Mouse (Mus musculus) E14TG2a.4 (cell line): ENCODE measurements at regions not wholly inside any gene's neighbourhood (a gene's known extent, or its start where the extent isn't known, plus 50 kb on each side); places are given as distances from the start of the nearest gene placed in this dataset.

Source experiments
- H3K27me3 ChIP-seq: 2 replicates; pipeline ENCODE4 v1.6.1; 2014; ENCODE audit warnings: low read length, control low read depth; ENCODE audit not compliant: insufficient read depth
- H3K36me3 ChIP-seq: 2 replicates; pipeline ENCODE4 v1.6.1; 2014; ENCODE audit warnings: low read length, control low read depth; ENCODE audit not compliant: insufficient read depth
- H3K4me1 ChIP-seq: replicated peaks from 2 replicates; pipeline ENCODE4 v1.6.1; 2014; ENCODE audit warnings: low read depth, low read length, control low read depth
- H3K4me3 ChIP-seq: replicated peaks from 2 replicates; pipeline ENCODE4 v1.5.1; 2014; ENCODE audit warnings: mild to moderate bottlenecking, low read length
- H3K9me3 ChIP-seq: 2 replicates; pipeline ENCODE4 v1.6.1; 2014; ENCODE audit warnings: low read length, control low read depth
- CTCF ChIP-seq: conservative IDR thresholded peaks from 2 replicates; pipeline ENCODE4 v1.5.1; 2014; ENCODE audit warnings: low read length
- NANOG ChIP-seq: IDR thresholded peaks from 2 replicates; pipeline ENCODE4 v1.6.1; 2014; ENCODE audit warnings: borderline replicate concordance, low read length, mixed read lengths
- POU5F1 ChIP-seq: IDR thresholded peaks from 2 replicates; pipeline ENCODE4 v1.6.1; 2014; ENCODE audit warnings: low read length, borderline replicate concordance

DNA sequence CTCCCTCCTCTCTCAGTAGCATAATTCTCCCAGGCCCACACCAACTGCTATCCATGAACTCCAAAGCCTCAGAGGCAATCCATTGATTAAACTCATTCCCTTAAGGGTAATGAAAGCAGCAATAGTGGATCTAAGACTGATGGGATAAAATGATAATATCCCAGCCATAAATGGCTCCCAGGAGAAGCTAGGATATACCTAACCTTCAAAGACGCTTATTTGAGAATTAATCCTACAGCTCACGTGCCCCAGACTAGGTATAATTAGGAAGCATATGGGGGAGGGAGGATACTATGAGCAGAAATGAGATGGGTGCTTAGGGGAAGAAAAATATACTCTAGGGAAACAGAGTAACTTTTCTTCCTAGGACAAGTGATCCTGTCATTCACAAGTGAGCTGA lies 52.8 kb upstream of the Rnf32 start:
- 0 out of 2 replicates have a peak, but pooled peaks cover 2% of the 10 kb centered on the region for H3K4me1 ChIP-seq
- no peaks in the 10 kb centered on the region for H3K27me3 ChIP-seq
- H3K4me3 ChIP-seq, result no peak overlapping the region
- no peaks in the 10 kb centered on the region for H3K9me3 ChIP-seq
- H3K36me3 ChIP-seq, result no peaks in the 10 kb centered on the region
- TF ChIP-seq CTCF (no peak), NANOG (no peak), POU5F1 (no peak)

- TF ChIP-seq POU5F1, result no peak
- no peak for TF ChIP-seq NANOG
- TF ChIP-seq CTCF, result no peak
- Histone ChIP-seq H3K27me3 (no peaks in the 10 kb centered on the region), H3K4me3 (no peak overlapping the region), H3K36me3 (no peaks in the 10 kb centered on the region), H3K4me1 (0 out of 2 replicates have a peak, but pooled peaks cover 3% of the 10 kb centered on the region), H3K9me3 (no peaks in the 10 kb centered on the region)
Measured at GRCm38 (mm10) chr5:29142502-29142901, 53.3 kb upstream of the Rnf32 start.

DNA sequence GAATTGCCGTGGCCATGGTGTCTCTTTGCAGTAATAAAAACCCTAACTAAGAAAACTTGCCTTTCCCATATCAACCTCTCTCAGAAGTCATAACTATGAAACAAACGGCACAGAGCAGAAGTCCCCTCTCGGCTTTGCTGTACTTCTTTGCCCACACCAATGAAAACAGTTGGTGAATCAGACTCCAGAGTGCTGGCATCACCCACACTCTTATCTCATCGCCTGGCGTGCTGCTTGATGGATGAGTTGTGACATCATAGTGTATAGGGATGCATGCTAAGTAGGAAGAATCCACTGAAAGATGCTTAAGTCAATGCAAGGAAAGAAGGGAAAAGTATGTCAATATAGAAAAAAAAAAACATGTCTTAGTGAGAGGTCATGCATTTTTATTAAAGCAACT lies 58.3 kb upstream of the Rnf32 start:
- no peaks in the 10 kb centered on the region for H3K36me3 ChIP-seq
- H3K4me3 ChIP-seq, result no peak overlapping the region
- TF ChIP-seq POU5F1 (no peak), CTCF (no peak), NANOG (no peak)
- peaks cover 18% of the 10 kb centered on the region for H3K4me1 ChIP-seq
- no peaks in the 10 kb centered on the region for H3K27me3 ChIP-seq
- H3K9me3 ChIP-seq, result peaks cover 4% of the 10 kb centered on the region; the same call in 1 of the 2 replicates

DNA sequence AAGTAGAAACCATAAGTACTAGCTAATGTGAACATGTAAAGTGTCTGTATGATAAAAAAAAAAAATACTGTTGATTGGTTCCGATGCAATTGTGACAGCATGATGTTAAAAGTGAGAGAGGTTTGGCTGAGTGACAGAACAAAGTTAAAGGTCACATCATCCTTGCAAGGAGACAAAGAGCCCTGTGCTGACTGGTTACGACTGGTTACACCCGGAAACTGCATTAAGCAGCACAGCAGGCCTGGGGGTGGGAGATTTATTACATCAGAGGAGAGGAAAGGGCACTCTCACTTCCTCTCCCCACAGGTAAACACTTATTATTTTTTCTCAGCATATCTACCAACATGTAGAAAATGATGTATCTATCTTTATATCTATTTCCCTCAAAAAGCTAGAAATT lies 63.5 kb upstream of the Rnf32 start:
- Histone ChIP-seq H3K4me1 (peaks cover 22% of the 10 kb centered on the region), H3K9me3 (peaks cover 6% of the 10 kb centered on the region; the same call in 1 of the 2 replicates), H3K4me3 (no peak overlapping the region), H3K36me3 (no peaks in the 10 kb centered on the region), H3K27me3 (no peaks in the 10 kb centered on the region)
- TF ChIP-seq POU5F1, result no peak
- no peak for TF ChIP-seq CTCF
- TF ChIP-seq NANOG, result no peak

DNA sequence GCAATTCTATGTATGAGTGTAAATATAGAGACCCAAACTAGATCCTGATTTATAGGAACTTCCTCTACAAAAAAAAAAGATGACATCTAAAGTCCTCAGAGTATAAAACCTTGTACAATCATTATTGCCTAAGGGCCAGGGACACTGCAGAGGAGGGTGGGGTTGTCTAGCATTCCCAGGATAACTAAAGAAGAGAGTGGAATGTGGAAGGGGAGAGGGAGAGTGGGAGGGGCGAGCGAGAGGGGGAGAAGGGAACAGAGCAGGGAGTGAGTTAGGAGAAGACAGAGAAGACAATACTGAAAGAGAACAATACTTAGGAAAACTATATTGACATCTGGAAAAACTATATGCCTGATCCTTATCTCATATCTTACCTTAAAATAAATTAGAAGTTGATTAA lies 64.0 kb upstream of the Rnf32 start:
- Histone ChIP-seq H3K36me3 (no peaks in the 10 kb centered on the region), H3K27me3 (no peaks in the 10 kb centered on the region)
- TF ChIP-seq CTCF (no peak), POU5F1 (no peak), NANOG (no peak)

GRCm38 (mm10) chr5:29129724-29130123 lies 66.1 kb upstream of the Rnf32 start:
- no peak for TF ChIP-seq POU5F1
- no peak for TF ChIP-seq CTCF
- no peak for TF ChIP-seq NANOG
- peaks cover 10% of the 10 kb centered on the region for H3K4me1 ChIP-seq
- peaks cover 6% of the 10 kb centered on the region; the same call in 1 of the 2 replicates for H3K9me3 ChIP-seq
- H3K27me3 ChIP-seq, result no peaks in the 10 kb centered on the region
- no peak overlapping the region for H3K4me3 ChIP-seq
- no peaks in the 10 kb centered on the region for H3K36me3 ChIP-seq

More for the DNA sequence above, 64.0 kb upstream of the Rnf32 start:
- peaks cover 6% of the 10 kb centered on the region; the same call in 1 of the 2 replicates for H3K9me3 ChIP-seq
- no peak overlapping the region for H3K4me3 ChIP-seq
- peaks cover 18% of the 10 kb centered on the region for H3K4me1 ChIP-seq

DNA sequence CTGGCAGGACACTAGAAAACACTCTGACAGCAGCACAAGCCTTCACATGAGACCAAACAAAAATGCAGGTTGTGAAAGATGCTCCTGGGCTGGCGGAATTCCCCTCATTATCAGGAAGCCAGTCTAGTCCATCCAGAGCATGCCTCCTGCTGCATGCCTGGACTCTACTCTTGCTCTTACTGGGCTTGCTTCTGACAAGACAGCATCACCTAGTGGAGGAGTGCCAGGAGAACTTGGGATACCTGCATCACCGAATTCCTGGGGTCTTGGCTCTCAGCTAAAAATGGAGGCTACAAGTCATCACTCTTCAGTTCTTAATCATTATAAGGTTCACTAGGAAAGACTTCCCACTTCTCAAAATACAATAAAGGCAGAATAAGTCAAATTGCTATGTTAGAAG lies 78.8 kb upstream of the Rnf32 start:
- Histone ChIP-seq H3K27me3 (no peaks in the 10 kb centered on the region), H3K9me3 (no peaks in the 10 kb centered on the region), H3K4me3 (no peak overlapping the region), H3K4me1 (no peaks in the 10 kb centered on the region), H3K36me3 (no peaks in the 10 kb centered on the region)
- no peak for TF ChIP-seq POU5F1
- no peak for TF ChIP-seq NANOG
- TF ChIP-seq CTCF, result no peak

DNA sequence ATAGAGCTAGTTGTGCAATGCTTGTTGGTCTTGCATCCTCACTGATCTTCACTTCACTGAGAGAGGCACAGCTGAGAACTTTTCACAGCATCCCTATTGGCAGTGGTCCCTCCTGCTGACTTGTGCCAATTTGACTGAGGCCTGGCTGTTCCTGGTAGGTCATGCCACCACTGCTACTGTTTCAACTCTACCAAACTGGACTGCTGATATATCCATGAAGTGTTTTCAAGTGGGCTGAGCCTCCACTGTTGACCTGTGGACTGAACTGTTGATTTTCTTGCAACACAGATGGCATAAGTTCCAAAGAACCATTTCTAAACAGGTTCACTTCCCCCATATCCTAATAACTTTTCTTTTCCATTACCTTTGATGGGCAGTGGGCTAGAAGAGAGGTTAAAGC lies 83.3 kb upstream of the Rnf32 start:
- H3K9me3 ChIP-seq, result no peaks in the 10 kb centered on the region
- H3K36me3 ChIP-seq, result no peaks in the 10 kb centered on the region
- H3K4me1 ChIP-seq, result no peaks in the 10 kb centered on the region
- TF ChIP-seq CTCF (no peak), NANOG (no peak), POU5F1 (no peak)
- no peaks in the 10 kb centered on the region for H3K27me3 ChIP-seq
- no peak overlapping the region for H3K4me3 ChIP-seq

- TF ChIP-seq NANOG, result no peak
- TF ChIP-seq CTCF, result no peak
- no peak for TF ChIP-seq POU5F1
- Histone ChIP-seq H3K4me3 (no peak overlapping the region), H3K4me1 (no peaks in the 10 kb centered on the region), H3K27me3 (no peaks in the 10 kb centered on the region), H3K9me3 (peaks cover 20% of the 10 kb centered on the region), H3K36me3 (no peaks in the 10 kb centered on the region)
Measured at GRCm38 (mm10) chr5:29107276-29107675, 88.5 kb upstream of the Rnf32 start.
